Mouse (Mus musculus): ENCODE data around the gene Gm3106. TPM values are rescaled to one million over a fixed set of nuclear protein-coding genes. Genes with fewer than 3 reads are reported as not detected.

The Gm3106 gene
- polyA plus RNA-seq (2012; ENCODE audit: low replicate concordance) = not detected in 2 replicates

DNA sequence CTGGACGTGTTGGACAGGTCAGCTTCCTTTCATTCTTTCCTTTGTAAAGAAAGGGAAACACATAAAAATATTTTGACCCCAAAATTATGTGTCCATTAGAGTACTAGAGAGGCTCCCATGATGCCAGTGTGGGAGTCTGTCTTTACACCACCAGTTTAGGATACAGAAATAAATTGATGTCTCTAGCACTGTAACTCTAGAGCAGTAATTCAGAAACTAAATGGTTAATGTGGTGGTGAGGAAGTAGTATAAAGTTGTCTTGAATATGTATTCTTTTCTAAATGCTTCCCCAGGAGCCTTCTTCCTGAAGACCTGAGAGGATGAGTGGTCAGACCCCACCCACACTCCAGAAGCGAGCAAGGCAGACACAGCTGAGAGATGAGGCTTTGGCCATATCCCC lies at the start of gene Gm3106:
TSS of gene Gm3106 (plus strand) at position 301 of the 400 bp plus-strand sequence.

Other genes with a start within 250 kb of the Gm3106 start
- not detected in 2 replicates for gene BC061212, start 147.5 kb upstream of the Gm3106 start, polyA plus RNA-seq (2012; ENCODE audit: low replicate concordance)
- not detected in 2 replicates for gene Gm6351, start 141.6 kb upstream of the Gm3106 start, polyA plus RNA-seq (2012; ENCODE audit: low replicate concordance)
- gene A430089I19Rik, start 88.8 kb downstream of the Gm3106 start, polyA plus RNA-seq (2012; ENCODE audit: low replicate concordance) = not detected in 2 replicates
- gene Gm6502, start 96.4 kb downstream of the Gm3106 start, polyA plus RNA-seq (2012; ENCODE audit: low replicate concordance) = not detected in 2 replicates
- not detected in 2 replicates for gene AA792892, start 121.7 kb downstream of the Gm3106 start, polyA plus RNA-seq (2012; ENCODE audit: low replicate concordance)
- gene Gm7682, start 227.8 kb downstream of the Gm3106 start, polyA plus RNA-seq (2012; ENCODE audit: low replicate concordance) = not detected in 2 replicates

All from hematopoietic multipotent progenitor cell, adult 10-12 weeks (in vitro differentiated cells).